Mouse (Mus musculus) ES-E14 (cell line): ENCODE results near the gene Dok4.

Experiments
- CHD2 ChIP-seq: IDR thresholded peaks from 2 replicates; pipeline ENCODE4 v1.6.1; 2014; ENCODE audit warnings: mild to moderate bottlenecking, low read depth, low read length, inconsistent platforms
- HCFC1 ChIP-seq: IDR thresholded peaks from 2 replicates; pipeline ENCODE4 v1.6.1; 2012; ENCODE audit warnings: low read length, inconsistent platforms, borderline replicate concordance; ENCODE audit not compliant: insufficient read depth
- MAFK ChIP-seq: IDR thresholded peaks from 2 replicates; pipeline ENCODE4 v1.6.1; 2014; ENCODE audit warnings: mild to moderate bottlenecking, low read depth, low read length, inconsistent platforms; ENCODE audit not compliant: insufficient read depth
- ZC3H11A ChIP-seq: IDR thresholded peaks from 2 replicates; pipeline ENCODE4 v1.6.1; 2012; ENCODE audit warnings: low read depth, mild to moderate bottlenecking, inconsistent platforms, low read length, borderline replicate concordance
- ZNF384 ChIP-seq: IDR thresholded peaks from 2 replicates; pipeline ENCODE4 v1.6.1; 2012; ENCODE audit warnings: low read depth, low read length, inconsistent platforms

DNA sequence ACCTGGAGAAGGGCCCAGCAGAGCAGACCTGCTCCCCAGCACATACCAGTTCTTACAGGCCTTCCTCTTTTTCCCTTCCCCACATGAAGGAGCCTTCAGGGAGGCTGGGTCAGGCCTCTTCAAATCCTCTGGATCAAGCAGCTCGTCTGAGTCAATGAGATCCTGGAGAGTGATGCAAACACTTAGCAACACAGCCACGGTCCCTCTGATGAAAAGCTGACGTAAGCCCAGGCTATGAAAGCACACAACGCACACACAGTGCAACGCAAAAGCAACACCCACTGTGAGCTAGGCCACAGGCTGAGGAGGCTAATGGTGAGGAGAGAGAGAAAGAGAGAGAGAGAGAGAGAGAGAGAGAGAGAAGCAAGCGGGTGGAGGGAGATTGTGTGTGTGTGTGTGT, 51.0 kb downstream of the Dok4 start:
- TF ChIP-seq CHD2: no peak
- no peak for TF ChIP-seq ZNF384
- TF ChIP-seq HCFC1: no peak
- TF ChIP-seq MAFK: no peak
- no peak for TF ChIP-seq ZC3H11A
